Mouse (Mus musculus) retina, postnatal 1 day (tissue): Measurements from ENCODE around the gene Psmc6.

ENCODE experiments used
- DNase-seq: peaks from one replicate; pipeline ENCODE4 v3.0.0-alpha.2; 2012

Psmc6 gene

DNA sequence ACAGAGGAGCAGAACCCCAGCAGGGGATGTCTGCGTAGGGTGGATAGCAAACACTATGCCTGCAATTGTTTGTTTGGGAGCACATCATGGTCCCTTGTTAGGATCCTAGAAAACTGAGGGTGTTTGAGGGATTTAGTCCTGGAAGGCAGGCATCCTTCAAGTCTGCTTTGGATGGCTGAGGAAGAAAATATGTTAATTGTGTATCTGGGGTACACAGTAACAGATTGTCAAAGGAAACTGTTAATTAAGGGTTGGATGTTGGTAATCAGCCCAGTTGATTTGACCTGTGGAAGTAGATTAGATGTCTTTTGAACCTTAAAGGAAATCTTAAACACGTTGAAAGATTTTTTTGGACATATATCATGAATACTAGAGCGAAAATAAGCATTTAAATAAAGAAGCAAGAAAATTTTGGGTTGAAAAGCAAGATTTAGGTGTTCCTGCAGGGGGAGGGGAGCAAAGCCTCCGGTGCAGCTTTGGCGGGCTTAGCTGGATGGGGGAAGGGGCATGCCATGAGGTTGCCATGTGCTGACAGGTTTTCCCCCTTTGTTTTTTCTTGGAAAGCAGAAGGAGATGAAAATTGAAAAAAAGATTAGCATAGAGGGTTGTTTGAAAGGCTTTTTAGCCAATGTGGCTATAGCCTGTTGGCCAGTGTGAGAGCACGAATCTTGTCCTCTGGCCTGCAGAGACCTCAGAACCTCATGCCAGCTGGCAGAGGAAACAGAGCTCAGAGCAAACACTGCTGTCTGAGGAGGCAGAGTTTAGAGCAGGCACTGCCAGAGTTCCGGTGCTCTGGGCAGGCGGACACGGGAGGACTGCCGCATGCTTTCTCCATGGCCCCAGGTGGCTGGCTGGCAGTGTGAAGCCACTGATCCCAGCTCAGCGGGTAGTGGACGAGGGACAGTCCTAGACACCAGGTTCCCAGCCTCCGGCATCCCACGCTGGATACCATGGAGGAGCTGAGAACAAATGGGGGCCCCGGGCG lies 34.9 kb downstream of the Psmc6 start:
- no peak for DNase-seq

DNA sequence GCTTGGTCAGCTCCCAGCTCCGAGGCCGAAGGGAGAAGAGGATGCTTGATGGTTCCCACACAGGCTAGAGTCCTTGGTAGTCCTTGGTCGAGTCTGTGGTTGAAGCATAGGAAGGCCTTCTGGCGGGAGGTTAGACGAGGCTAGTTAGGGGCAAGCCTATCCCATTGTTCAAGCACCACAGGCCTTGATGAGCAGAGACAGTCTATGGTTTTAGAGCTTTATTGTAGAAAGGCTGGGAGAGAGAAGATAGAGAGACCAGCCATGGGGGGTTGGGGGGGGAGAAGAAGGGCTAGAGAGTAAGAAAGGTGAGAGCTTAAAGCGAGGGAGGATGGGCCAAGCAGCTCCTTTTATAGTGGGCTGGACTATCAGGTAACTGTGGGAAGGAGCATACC lies 35.6 kb downstream of the Psmc6 start:
- DNase-seq: no peak

DNA sequence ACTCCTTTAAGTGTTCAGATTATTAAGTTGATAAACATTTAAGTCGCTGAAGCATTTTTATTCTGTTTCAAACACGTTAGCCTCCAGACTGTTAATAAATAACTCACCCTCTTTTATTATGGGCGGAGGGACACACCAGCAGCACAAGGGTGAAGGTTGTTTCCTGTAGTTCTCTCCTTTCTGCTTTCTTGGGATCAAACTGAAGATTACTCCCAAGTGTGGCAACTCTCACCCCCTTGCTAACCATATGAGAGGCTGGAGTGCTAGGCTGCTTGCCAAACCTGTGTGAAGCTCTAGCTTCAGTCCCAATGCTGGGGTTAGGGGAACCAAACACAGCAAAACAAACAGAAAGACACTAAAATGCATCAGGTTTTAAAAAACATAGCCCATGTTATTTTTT lies 49.2 kb downstream of the Psmc6 start:
- no peak for DNase-seq

GRCm38 (mm10) chr14:45380756-45381155 lies 51.2 kb downstream of the Psmc6 start:
- DNase-seq: no peak

- DNase-seq: no peak
Measured at GRCm38 (mm10) chr14:45382912-45383311, 53.3 kb downstream of the Psmc6 start.

DNA sequence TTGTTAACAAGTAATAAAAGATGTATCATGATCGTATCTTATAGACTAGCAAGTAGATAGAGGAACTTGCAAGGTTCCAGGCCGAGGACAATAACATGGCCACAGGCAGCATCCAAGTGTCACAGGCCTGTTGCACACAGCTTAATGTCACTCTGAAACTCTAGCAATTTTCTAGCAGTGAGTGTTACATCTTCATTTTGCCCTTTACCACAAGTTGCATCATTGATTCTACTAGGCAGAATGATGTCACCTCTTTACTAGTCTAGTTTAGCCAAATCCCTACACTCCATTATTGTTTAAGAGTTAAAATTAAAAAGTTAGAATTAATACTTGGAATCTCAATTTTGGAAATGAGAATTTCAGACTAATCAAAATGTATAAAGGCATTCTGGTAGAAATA lies 56.0 kb downstream of the Psmc6 start:
- DNase-seq: no peak

- peak; percentile 6 for DNase-seq
Measured at GRCm38 (mm10) chr14:45387480-45387879, 57.9 kb downstream of the Psmc6 start.

GRCm38 (mm10) chr14:45388345-45389181 lies 59.0 kb downstream of the Psmc6 start:
- peak; percentile 94 for DNase-seq

GRCm38 (mm10) chr14:45389194-45389593 lies 59.6 kb downstream of the Psmc6 start:
- DNase-seq: no peak
